Mouse (Mus musculus): ENCODE results near the gene Imp4. TPM values are rescaled to one million over a fixed set of nuclear protein-coding genes. Genes with fewer than 3 reads are reported as not detected.

Gene Imp4
- polyA plus RNA-seq, 1 experiment = 43.0 TPM

GRCm38 (mm10) chr1:34460061-34460441, 20.4 kb downstream of the Imp4 start:
- no peak for DNase-seq (ENCODE audit: low read depth)

- no peak for DNase-seq (ENCODE audit: low read depth)
Observed at GRCm38 (mm10) chr1:34462766-34463165, 23.1 kb downstream of the Imp4 start.

- DNase-seq (ENCODE audit: low read depth) = no peak
Observed at GRCm38 (mm10) chr1:34464310-34464817, 24.7 kb downstream of the Imp4 start.

- no peak for DNase-seq (ENCODE audit: low read depth)
Observed at GRCm38 (mm10) chr1:34465445-34465844, 25.8 kb downstream of the Imp4 start.

- DNase-seq (ENCODE audit: low read depth) = no peak
Observed at GRCm38 (mm10) chr1:34468051-34468450, 28.4 kb downstream of the Imp4 start.

GRCm38 (mm10) chr1:34468500-34468899, 28.8 kb downstream of the Imp4 start:
- no peak for DNase-seq (ENCODE audit: low read depth)

GRCm38 (mm10) chr1:34469801-34470200, 30.1 kb downstream of the Imp4 start:
- no peak for DNase-seq (ENCODE audit: low read depth)

- DNase-seq (ENCODE audit: low read depth) = no peak
Observed at GRCm38 (mm10) chr1:34472427-34473300, 33.0 kb downstream of the Imp4 start.

GRCm38 (mm10) chr1:34478891-34479655, 39.4 kb downstream of the Imp4 start:
- DNase-seq (ENCODE audit: low read depth) = no peak

- no peak for DNase-seq (ENCODE audit: low read depth)
Observed at GRCm38 (mm10) chr1:34480801-34481200, 41.1 kb downstream of the Imp4 start.

- no peak for DNase-seq (ENCODE audit: low read depth)
Observed at GRCm38 (mm10) chr1:34481920-34482669, 42.4 kb downstream of the Imp4 start.

GRCm38 (mm10) chr1:34484470-34484869, 44.8 kb downstream of the Imp4 start:
- no peak for DNase-seq (ENCODE audit: low read depth)

GRCm38 (mm10) chr1:34485461-34486188, 46.0 kb downstream of the Imp4 start:
- no peak for DNase-seq (ENCODE audit: low read depth)

- no peak for DNase-seq (ENCODE audit: low read depth)
Observed at GRCm38 (mm10) chr1:34487383-34487782, 47.7 kb downstream of the Imp4 start.

- no peak for DNase-seq (ENCODE audit: low read depth)
Observed at GRCm38 (mm10) chr1:34489852-34490541, 50.3 kb downstream of the Imp4 start.

- no peak for DNase-seq (ENCODE audit: low read depth)
Observed at GRCm38 (mm10) chr1:34491480-34491879, 51.8 kb downstream of the Imp4 start.
